Mouse (Mus musculus): ENCODE measurements around the gene Rhoj. TPM values are rescaled to one million over a fixed set of nuclear protein-coding genes. Genes with fewer than 3 reads are reported as not detected.

The Rhoj gene
- polyA plus RNA-seq, 1 experiment from 2014 or later = 45.5 TPM

- no peaks in the 10 kb centered on the region for H3K4me1 ChIP-seq
- H3K4me2 ChIP-seq (replicated peaks) = no peak overlapping the region
- ATAC-seq (ENCODE audit: insufficient number of reproducible peaks, insufficient read depth, low FRiP score, low TSS enrichment) = no peak
- H3K9ac ChIP-seq = no peak overlapping the region
- H3K27ac ChIP-seq = no peak overlapping the region
- H3K4me3 ChIP-seq = no peak overlapping the region
- no peaks in the 10 kb centered on the region for H3K27me3 ChIP-seq
- 82% methylated on average over 5 of the region's 5 CpGs for WGBS
- no peaks in the 10 kb centered on the region for H3K36me3 ChIP-seq
- H3K9me3 ChIP-seq = no peaks in the 10 kb centered on the region; the same call in 1 of the 2 replicates
These were observed 60.4 kb downstream of the Rhoj start for GRCm38 (mm10) chr12:75368527-75368926.

GRCm38 (mm10) chr12:75369418-75369851 is 61.3 kb downstream of the Rhoj start:
- H3K27me3 ChIP-seq = no peaks in the 10 kb centered on the region
- no peaks in the 10 kb centered on the region for H3K36me3 ChIP-seq
- H3K4me2 ChIP-seq (replicated peaks) = no peak overlapping the region
- WGBS = 65% methylated on average over 2 of the region's 2 CpGs
- no peaks in the 10 kb centered on the region for H3K9me3 ChIP-seq
- no peak overlapping the region for H3K4me3 ChIP-seq
- no peak overlapping the region for H3K9ac ChIP-seq
- no peaks in the 10 kb centered on the region for H3K4me1 ChIP-seq
- no peak for ATAC-seq (ENCODE audit: insufficient number of reproducible peaks, insufficient read depth, low FRiP score, low TSS enrichment)
- no peak overlapping the region for H3K27ac ChIP-seq

DNA sequence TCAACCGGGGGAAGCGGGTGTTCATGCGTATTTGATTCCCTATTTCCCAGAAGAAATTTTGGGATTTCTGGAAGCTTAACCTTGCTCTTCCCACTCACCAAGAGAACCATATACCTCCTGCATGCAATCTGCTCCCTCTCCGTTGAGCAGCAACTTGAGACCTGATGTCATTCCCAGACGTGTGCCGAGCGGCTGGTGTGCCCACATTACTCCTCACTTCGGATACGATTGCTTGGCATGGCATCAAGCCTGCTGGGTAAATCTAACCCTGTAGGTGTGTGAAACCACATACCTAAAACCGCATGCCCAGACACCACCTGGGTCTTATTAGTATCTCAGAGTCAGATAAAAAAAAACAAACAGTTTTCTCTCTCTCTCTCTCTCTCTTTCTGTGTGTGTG is 66.3 kb downstream of the Rhoj start:
- H3K4me1 ChIP-seq = no peaks in the 10 kb centered on the region
- H3K4me2 ChIP-seq (replicated peaks) = no peak overlapping the region
- no peaks in the 10 kb centered on the region for H3K36me3 ChIP-seq
- 81% methylated on average over 10 of the region's 10 CpGs for WGBS
- no peaks in the 10 kb centered on the region for H3K9me3 ChIP-seq
- no peak overlapping the region for H3K4me3 ChIP-seq
- H3K9ac ChIP-seq = no peak overlapping the region
- ATAC-seq (ENCODE audit: insufficient number of reproducible peaks, insufficient read depth, low FRiP score, low TSS enrichment) = no peak
- no peak overlapping the region for H3K27ac ChIP-seq
- no peaks in the 10 kb centered on the region for H3K27me3 ChIP-seq

DNA sequence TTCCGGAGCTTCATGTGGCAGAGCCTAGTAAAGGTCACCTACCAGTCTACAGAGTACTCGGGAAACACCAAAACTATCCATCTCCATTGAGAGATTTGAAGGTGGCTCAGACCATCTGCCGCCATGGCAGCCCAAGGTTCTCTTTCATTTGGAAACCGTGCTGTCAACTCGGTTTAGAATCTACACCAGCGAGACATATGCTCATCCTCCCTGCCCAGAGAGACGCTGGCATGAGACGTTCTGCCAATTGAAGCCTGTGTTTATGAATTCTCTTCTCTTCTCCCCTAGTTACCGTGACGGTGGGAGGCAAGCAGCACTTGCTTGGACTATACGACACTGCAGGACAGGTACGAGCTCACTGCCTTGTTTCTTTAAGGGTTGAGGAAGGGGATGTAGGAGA is 66.9 kb downstream of the Rhoj start:
- H3K36me3 ChIP-seq = no peaks in the 10 kb centered on the region
- ATAC-seq (ENCODE audit: insufficient number of reproducible peaks, insufficient read depth, low FRiP score, low TSS enrichment) = no peak
- H3K27me3 ChIP-seq = no peaks in the 10 kb centered on the region
- H3K4me1 ChIP-seq = no peaks in the 10 kb centered on the region
- no peaks in the 10 kb centered on the region for H3K9me3 ChIP-seq
- H3K27ac ChIP-seq = no peak overlapping the region
- H3K4me2 ChIP-seq (replicated peaks) = no peak overlapping the region
- H3K4me3 ChIP-seq = no peak overlapping the region
- WGBS = 90% methylated on average over 12 of the region's 12 CpGs
- H3K9ac ChIP-seq = no peak overlapping the region

DNA sequence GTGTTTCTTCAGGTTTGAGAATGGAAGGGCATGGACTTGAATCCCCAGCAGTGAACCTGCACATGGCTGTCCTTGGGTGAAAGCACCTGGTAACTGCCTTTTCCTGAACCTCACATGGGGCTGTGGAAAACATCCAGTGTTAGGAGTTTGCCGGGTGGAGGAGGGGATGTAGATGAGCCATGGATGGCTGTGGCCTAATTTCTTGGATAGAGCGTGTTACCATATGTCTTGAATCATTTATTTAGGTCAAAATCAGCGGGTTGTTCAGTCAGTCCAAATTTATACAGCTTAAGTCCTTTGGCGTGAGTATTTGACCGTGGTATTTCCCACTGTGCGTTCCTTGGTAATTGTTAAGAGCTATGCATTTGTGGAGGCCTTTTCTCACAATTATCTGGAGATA is 68.0 kb downstream of the Rhoj start:
- no peaks in the 10 kb centered on the region for H3K9me3 ChIP-seq
- ATAC-seq (ENCODE audit: insufficient number of reproducible peaks, insufficient read depth, low FRiP score, low TSS enrichment) = no peak
- H3K9ac ChIP-seq = no peak overlapping the region
- H3K4me3 ChIP-seq = no peak overlapping the region
- no peaks in the 10 kb centered on the region for H3K4me1 ChIP-seq
- no peak overlapping the region for H3K27ac ChIP-seq
- H3K36me3 ChIP-seq = no peaks in the 10 kb centered on the region
- 83% methylated on average over 6 of the region's 6 CpGs for WGBS
- no peak overlapping the region for H3K4me2 ChIP-seq (replicated peaks)
- H3K27me3 ChIP-seq = no peaks in the 10 kb centered on the region

- Histone ChIP-seq H3K4me3 (no peak overlapping the region), H3K36me3 (no peaks in the 10 kb centered on the region), H3K4me1 (0 out of 2 replicates have a peak, but pooled peaks cover 3% of the 10 kb centered on the region), H3K27ac (no peak overlapping the region), H3K27me3 (no peaks in the 10 kb centered on the region), H3K4me2 (replicated peaks) (no peak overlapping the region), H3K9me3 (no peaks in the 10 kb centered on the region), H3K9ac (no peak overlapping the region)
- 90% methylated on average over 9 of the region's 9 CpGs for WGBS
- no peak for ATAC-seq (ENCODE audit: insufficient number of reproducible peaks, insufficient read depth, low FRiP score, low TSS enrichment)
These were observed 78.6 kb downstream of the Rhoj start for GRCm38 (mm10) chr12:75386731-75387130.

- H3K27me3 ChIP-seq = no peaks in the 10 kb centered on the region
- H3K4me2 ChIP-seq (replicated peaks) = no peak overlapping the region
- no peak overlapping the region for H3K4me3 ChIP-seq
- H3K36me3 ChIP-seq = no peaks in the 10 kb centered on the region
- 0 out of 2 replicates have a peak, but pooled peaks cover 3% of the 10 kb centered on the region for H3K4me1 ChIP-seq
- H3K9ac ChIP-seq = no peak overlapping the region
- H3K9me3 ChIP-seq = no peaks in the 10 kb centered on the region
- whole genome bisulfite sequencing = 71% methylated on average over 8 of the region's 8 CpGs
- ATAC-seq (ENCODE audit: insufficient number of reproducible peaks, insufficient read depth, low FRiP score, low TSS enrichment) = no peak
- H3K27ac ChIP-seq = no peak overlapping the region
These were observed 79.0 kb downstream of the Rhoj start for GRCm38 (mm10) chr12:75387156-75387555.

GRCm38 (mm10) chr12:75387846-75388245 is 79.7 kb downstream of the Rhoj start:
- H3K36me3 ChIP-seq = no peaks in the 10 kb centered on the region
- no peak for ATAC-seq (ENCODE audit: insufficient number of reproducible peaks, insufficient read depth, low FRiP score, low TSS enrichment)
- H3K27me3 ChIP-seq = no peaks in the 10 kb centered on the region
- H3K4me1 ChIP-seq = 0 out of 2 replicates have a peak, but pooled peaks cover 3% of the 10 kb centered on the region
- no peak overlapping the region for H3K9ac ChIP-seq
- 91% methylated on average over 15 of the region's 15 CpGs for WGBS
- no peaks in the 10 kb centered on the region for H3K9me3 ChIP-seq
- H3K4me3 ChIP-seq = no peak overlapping the region
- H3K4me2 ChIP-seq (replicated peaks) = no peak overlapping the region
- H3K27ac ChIP-seq = no peak overlapping the region

DNA sequence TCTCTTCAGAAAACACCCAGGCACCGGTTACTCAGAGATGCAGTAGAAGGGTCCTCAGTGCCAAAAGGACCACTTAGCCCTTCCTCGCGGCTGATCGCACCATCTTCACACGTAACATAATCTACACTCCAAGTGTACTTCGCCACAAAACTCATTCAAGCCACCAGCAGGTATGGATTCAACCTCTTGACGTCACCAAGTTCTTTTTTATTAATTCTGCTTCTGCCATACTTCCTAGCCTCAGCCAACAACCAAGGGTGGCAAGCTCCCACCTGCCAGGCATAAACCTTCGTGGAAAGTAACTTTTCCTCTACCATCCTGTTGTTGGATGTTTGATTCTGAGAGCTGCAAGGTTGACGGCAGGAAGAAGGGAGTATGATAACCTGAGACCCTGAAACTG is 80.4 kb downstream of the Rhoj start:
- Histone ChIP-seq H3K4me2 (replicated peaks) (no peak overlapping the region), H3K9me3 (no peaks in the 10 kb centered on the region), H3K9ac (no peak overlapping the region), H3K27me3 (no peaks in the 10 kb centered on the region), H3K36me3 (no peaks in the 10 kb centered on the region), H3K4me1 (0 out of 2 replicates have a peak, but pooled peaks cover 3% of the 10 kb centered on the region), H3K4me3 (no peak overlapping the region), H3K27ac (no peak overlapping the region)
- 94% methylated on average over 9 of the region's 9 CpGs for WGBS
- no peak for ATAC-seq (ENCODE audit: insufficient number of reproducible peaks, insufficient read depth, low FRiP score, low TSS enrichment)

GRCm38 (mm10) chr12:75389308-75390135 is 81.4 kb downstream of the Rhoj start:
- Histone ChIP-seq H3K36me3 (no peaks in the 10 kb centered on the region), H3K4me2 (replicated peaks) (no peak overlapping the region)
- ATAC-seq (ENCODE audit: insufficient number of reproducible peaks, insufficient read depth, low FRiP score, low TSS enrichment) = no peak

GRCm38 (mm10) chr12:75391526-75391925 is 83.4 kb downstream of the Rhoj start:
- H3K4me2 ChIP-seq (replicated peaks) = no peak overlapping the region
- no peak overlapping the region for H3K27ac ChIP-seq
- no peak for ATAC-seq (ENCODE audit: insufficient number of reproducible peaks, insufficient read depth, low FRiP score, low TSS enrichment)
- no peaks in the 10 kb centered on the region for H3K27me3 ChIP-seq
- H3K4me1 ChIP-seq = 0 out of 2 replicates have a peak, but pooled peaks cover 9% of the 10 kb centered on the region
- H3K9me3 ChIP-seq = no peaks in the 10 kb centered on the region
- no peaks in the 10 kb centered on the region for H3K36me3 ChIP-seq
- WGBS = 67% methylated on average over 9 of the region's 9 CpGs
- H3K4me3 ChIP-seq = no peak overlapping the region
- no peak overlapping the region for H3K9ac ChIP-seq

More at GRCm38 (mm10) chr12:75389308-75390135, 81.4 kb downstream of the Rhoj start:
- H3K4me1 ChIP-seq = 0 out of 2 replicates have a peak, but pooled peaks cover 3% of the 10 kb centered on the region
- H3K9me3 ChIP-seq = no peaks in the 10 kb centered on the region
- no peaks in the 10 kb centered on the region for H3K27me3 ChIP-seq
- H3K9ac ChIP-seq = no peak overlapping the region
- no peak overlapping the region for H3K4me3 ChIP-seq
- 46% methylated on average over 20 of the region's 20 CpGs for WGBS
- no peak overlapping the region for H3K27ac ChIP-seq

GRCm38 (mm10) chr12:75394011-75394773 is 86.1 kb downstream of the Rhoj start:
- Histone ChIP-seq H3K4me2 (replicated peaks) (no peak overlapping the region), H3K27ac (no peak overlapping the region), H3K4me1 (0 out of 2 replicates have a peak, but pooled peaks cover 8% of the 10 kb centered on the region), H3K9me3 (no peaks in the 10 kb centered on the region), H3K27me3 (no peaks in the 10 kb centered on the region), H3K4me3 (no peak overlapping the region), H3K36me3 (no peaks in the 10 kb centered on the region), H3K9ac (no peak overlapping the region)
- ATAC-seq (ENCODE audit: insufficient number of reproducible peaks, insufficient read depth, low FRiP score, low TSS enrichment) = no peak
- WGBS = 76% methylated on average over 20 of the region's 20 CpGs

All from embryonic facial prominence, embryonic 12.5 days (tissue).